Mouse (Mus musculus) brain, embryonic 14.5 days (tissue): ENCODE measurements around the gene Sebox. TPM values are rescaled to one million over a fixed set of nuclear protein-coding genes. Genes with fewer than 3 reads are reported as not detected.

Source experiments
- DNase-seq: peaks from one replicate; pipeline ENCODE4 v3.0.0-alpha.2; 2011; ENCODE audit warnings: low read depth
- CTCF ChIP-seq: fragments of 200-500 bp; IDR thresholded peaks from 2 replicates; pipeline ENCODE4 v1.5.1; 2012; ENCODE audit warnings: inconsistent platforms, mild to moderate bottlenecking, moderate library complexity, borderline replicate concordance; ENCODE audit not compliant: insufficient read depth, insufficient read length; ENCODE audit errors: extremely low read depth
- POLR2A ChIP-seq: fragments of 200-500 bp; IDR thresholded peaks from 2 replicates; pipeline ENCODE4 v1.6.1; 2012; ENCODE audit warnings: mild to moderate bottlenecking, inconsistent platforms, borderline replicate concordance; ENCODE audit not compliant: poor library complexity, insufficient read depth, insufficient read length, severe bottlenecking; ENCODE audit errors: extremely low read depth
- polyA plus RNA-seq: library from polyadenylated mRNA; depleted of rRNA; stranded (reverse); fragments of >200 nt; gene quantifications from 2 replicates; pipeline ENCODE4 v1.2.3, GENCODE M21; 2012

Sebox gene
- polyA plus RNA-seq, 1 experiment, result 0.15 TPM

DNA sequence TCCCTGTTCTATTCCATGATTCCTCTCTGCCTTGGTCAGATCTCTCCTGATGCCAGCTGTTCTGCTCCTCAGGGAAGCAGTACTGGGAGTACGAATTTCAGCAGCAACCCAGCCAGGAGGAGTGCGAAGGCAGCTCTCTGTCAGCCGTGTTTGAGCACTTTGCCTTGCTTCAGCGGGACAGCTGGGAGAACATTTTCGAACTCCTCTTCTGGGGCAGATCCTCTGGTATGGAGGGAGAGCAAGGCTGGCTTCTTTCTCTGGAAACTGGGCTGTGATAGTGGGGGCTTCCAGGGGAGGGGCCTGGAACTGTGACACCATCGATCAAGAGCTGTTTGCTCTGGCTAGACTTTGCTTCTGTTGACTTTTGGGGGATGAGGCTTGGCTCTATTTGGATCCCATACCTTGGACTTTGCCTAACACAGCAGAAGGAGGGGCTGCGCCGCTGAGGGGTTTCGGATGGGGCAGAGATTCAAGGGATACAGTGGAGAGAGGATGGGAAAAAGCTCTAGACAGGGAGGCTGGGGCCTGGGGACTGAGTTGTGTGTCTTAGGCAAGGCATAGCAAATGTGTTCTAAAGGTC, 2.5 kb upstream of the Sebox start:
- TF ChIP-seq CTCF (no peak), POLR2A (no peak)
- no peak for DNase-seq

GRCm38 (mm10) chr11:78501529-78501928, 1.7 kb upstream of the Sebox start:
- no peak for TF ChIP-seq POLR2A
- TF ChIP-seq CTCF, result no peak
- DNase-seq, result no peak

- TF ChIP-seq CTCF, result no peak
- TF ChIP-seq POLR2A, result no peak
- no peak for DNase-seq
Measured at GRCm38 (mm10) chr11:78505430-78505829, 2.2 kb downstream of the Sebox start.

- DNase-seq, result peak; percentile 55
- peak; percentile 51; the same call in 1 of the 2 replicates for TF ChIP-seq CTCF
- TF ChIP-seq POLR2A, result no peak
Measured at GRCm38 (mm10) chr11:78509148-78509547, 5.9 kb downstream of the Sebox start.

GRCm38 (mm10) chr11:78512025-78512957, 9.0 kb downstream of the Sebox start, which contains the start of the genes Tmem199 and Poldip2:
TSS of gene Tmem199 (minus strand) at chr11:78512172.
TSS of gene Poldip2 (plus strand) at chr11:78512193.
- peak; percentile 100 for TF ChIP-seq POLR2A
- TF ChIP-seq CTCF, result no peak
- DNase-seq, result peak; percentile 98

GRCm38 (mm10) chr11:78513106-78513790, 10.0 kb downstream of the Sebox start:
- TF ChIP-seq POLR2A, result no peak
- TF ChIP-seq CTCF, result no peak
- no peak for DNase-seq

DNA sequence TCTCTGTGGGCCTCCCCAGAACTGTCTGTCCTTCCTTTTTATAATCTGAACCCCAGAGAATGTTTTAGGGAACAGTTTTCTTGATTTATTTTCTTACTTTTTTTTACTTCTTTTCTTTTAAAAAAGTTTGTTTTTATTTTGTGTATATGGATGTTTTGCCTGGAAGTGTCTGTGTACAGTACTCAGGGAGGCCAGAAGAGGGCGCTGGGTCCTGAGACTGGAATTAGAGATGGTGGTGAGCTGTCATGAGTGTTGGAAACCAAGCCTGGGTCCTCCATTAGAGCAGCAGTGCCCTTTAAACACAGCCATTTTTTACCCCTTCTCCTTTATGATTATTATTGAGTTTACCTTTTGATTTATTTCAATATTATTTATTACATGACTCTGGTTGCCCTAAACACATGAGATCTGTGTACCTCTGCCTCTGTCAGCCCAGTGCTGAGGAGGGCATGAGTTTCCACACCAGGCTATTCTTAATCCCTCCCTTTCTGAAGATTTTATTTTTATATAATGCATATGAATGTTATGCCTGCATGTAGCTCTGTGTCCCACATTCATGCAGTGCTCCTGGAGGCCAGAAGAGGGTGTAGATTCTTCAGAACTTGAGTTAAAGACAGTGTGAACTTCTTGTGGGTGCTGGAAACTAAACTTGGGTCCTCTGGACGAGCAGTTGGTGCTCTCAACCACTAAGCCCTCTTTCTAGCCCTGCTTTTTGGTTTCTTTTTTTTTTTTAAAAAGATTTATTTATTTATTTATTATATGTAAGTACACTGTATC, 12.5 kb downstream of the Sebox start:
- no peak for DNase-seq
- TF ChIP-seq CTCF, result peak; percentile 44; the same call in 1 of the 2 replicates
- TF ChIP-seq POLR2A, result no peak

GRCm38 (mm10) chr11:78518931-78519330, 15.7 kb downstream of the Sebox start:
- no peak for DNase-seq
- TF ChIP-seq CTCF (no peak), POLR2A (no peak)

- DNase-seq, result no peak
- TF ChIP-seq CTCF (no peak), POLR2A (no peak)
Measured at GRCm38 (mm10) chr11:78521880-78522279, 18.6 kb downstream of the Sebox start.

GRCm38 (mm10) chr11:78522481-78522997, 19.3 kb downstream of the Sebox start:
- TF ChIP-seq CTCF (no peak), POLR2A (no peak)
- no peak for DNase-seq

- DNase-seq, result peak; percentile 39
- TF ChIP-seq POLR2A (no peak), CTCF (no peak)
Measured at GRCm38 (mm10) chr11:78523241-78523955, 20.2 kb downstream of the Sebox start.
